Mouse (Mus musculus): ENCODE measurements around the gene Cenpc1.

DNA sequence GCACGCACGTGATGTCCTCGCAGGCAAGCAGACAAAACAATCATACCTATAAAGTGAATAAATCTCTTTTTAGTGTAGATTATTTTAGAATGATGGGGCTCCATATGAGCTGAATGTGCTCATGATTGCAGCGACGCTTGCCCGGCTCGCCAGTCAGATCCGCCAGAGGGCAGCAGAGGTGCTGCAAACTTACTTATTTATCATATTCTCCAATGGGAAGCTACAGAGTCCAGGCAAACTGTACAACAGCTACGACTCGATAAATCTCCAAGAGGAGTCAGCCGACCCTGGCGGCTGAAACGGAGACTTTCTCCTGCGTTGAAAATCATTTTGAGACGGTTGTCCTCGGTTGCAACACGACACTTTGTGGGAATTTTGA lies 1.2 kb upstream of the Cenpc1 start:
- TF ChIP-seq MAFK (IDR thresholded peaks at IDR 0.05; ENCODE audit: insufficient read depth, low read depth, low read length) (no peak), HCFC1 (IDR thresholded peaks at IDR 0.05; ENCODE audit: borderline replicate concordance, insufficient read depth, low read length) (no peak), ZC3H11A (IDR thresholded peaks at IDR 0.05; ENCODE audit: borderline replicate concordance, low read depth, low read length) (peak; percentile 34; the same call in 1 of the 2 replicates), CHD2 (IDR thresholded peaks at IDR 0.05; ENCODE audit: low read depth, low read length) (no peak)
